Mouse (Mus musculus) liver, embryonic 14.5 days (tissue): ENCODE measurements at regions not wholly inside any gene's neighbourhood (a gene's known extent, or its start where the extent isn't known, plus 50 kb on each side); places are given as distances from the start of the nearest gene placed in this dataset.
"Not testable (repeated sequence)": the region's sequence is repeated elsewhere in the genome, so short reads cannot be mapped to it uniquely, and the experiment has no call there.

Source experiments
- CTCF ChIP-seq: IDR thresholded peaks from 2 replicates; pipeline ENCODE4 v1.5.1; 2016; ENCODE audit warnings: antibody characterized with exemption, low read depth, control low read depth
- EP300 ChIP-seq: IDR thresholded peaks from 2 replicates; pipeline ENCODE4 v1.6.1; 2016; ENCODE audit warnings: antibody characterized with exemption, low read depth

DNA sequence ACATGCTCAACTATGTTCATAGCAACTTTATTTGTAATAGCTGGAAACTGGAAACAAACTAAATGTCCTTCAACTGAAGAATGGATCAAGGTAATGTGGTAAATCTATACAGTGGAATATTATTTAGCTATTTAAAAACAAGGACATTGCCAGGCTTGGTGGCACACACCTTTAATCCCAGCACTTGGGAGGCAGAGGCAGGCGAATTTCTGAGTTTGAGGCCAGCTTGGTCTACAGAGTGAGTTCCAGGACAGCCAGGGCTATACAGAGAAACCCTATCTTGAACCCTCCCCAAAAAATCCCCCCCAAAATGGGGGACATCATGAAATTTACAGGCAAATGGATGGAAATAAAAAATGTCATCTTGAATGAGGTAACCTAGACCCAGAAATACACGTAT, 213.6 kb downstream of the Gm31371 start:
- not testable (repeated sequence) for TF ChIP-seq CTCF, EP300
